Comparison of ENCODE assay signal across 8 mouse cellular contexts in genomic region chr17:15564014-15564927, GRCm38 (mm10). TPM values are rescaled to one million over a fixed set of nuclear protein-coding genes. Genes with fewer than 3 reads are reported as not detected.
DNase-seq lines count a peak whose midpoint lies in the region; ATAC-seq and TF ChIP-seq lines count a peak whose summit lies in the region.

Prdm9 (minus strand) TSS chr17:15564354.

- no peak for TF ChIP-seq EP300 in liver, embryonic 14.5 days (IDR thresholded peaks at IDR 0.05; ENCODE audit: low read depth)
- no peak for TF ChIP-seq EP300 in stomach, postnatal 0 days (optimal IDR thresholded peaks at IDR 0.05)

- peak within 1 kb of the TSS; percentile 73 for H3K4me3 ChIP-seq in forebrain, embryonic 10.5 days
- H3K4me3 ChIP-seq in heart, embryonic 15.5 days, result peak within 1 kb of the TSS; percentile 66
- H3K4me3 ChIP-seq in liver, embryonic 14.5 days (ENCODE audit: insufficient read depth in 1 of 2, low read depth in 2 of 2, low read length in 2 of 2), result peak within 1 kb of the TSS; percentile 65 to 96
- H3K4me3 ChIP-seq in neural tube, embryonic 11.5 days (ENCODE audit: low read depth, low read length), result peak within 1 kb of the TSS; percentile 58
- H3K4me3 ChIP-seq in stomach, postnatal 0 days (ENCODE audit: low read depth, low read length), result peak within 1 kb of the TSS; percentile 66

- H3K27ac ChIP-seq in forebrain, embryonic 10.5 days, result peak within 1 kb of the TSS; percentile 90
- peak within 1 kb of the TSS; percentile 98 for H3K27ac ChIP-seq in heart, embryonic 15.5 days
- H3K27ac ChIP-seq in liver, embryonic 14.5 days, result peak within 1 kb of the TSS; percentile 45
- H3K27ac ChIP-seq in neural tube, embryonic 11.5 days (ENCODE audit: low read depth, low read length), result peak within 1 kb of the TSS; percentile 81
- H3K27ac ChIP-seq in stomach, postnatal 0 days (replicated peaks), result peak within 1 kb of the TSS; percentile 92

- DNase-seq in CD8-positive naive resting alpha-beta T cell, adult 2 months (ENCODE audit: low read depth in 2 of 2, low spot score in 2 of 2), result peak; percentile 97 to 99
- DNase-seq in c-Kit-positive CD71-negative TER-119-negative erythroid progenitor cells, embryonic 14.5 days (ENCODE audit: low read depth), result peak; percentile 97
- DNase-seq in forebrain, embryonic 10.5 days (ENCODE audit: extremely low spot score, low spot score), result peak; percentile 99
- DNase-seq in kidney, postnatal 25 days, result peak; percentile 99
- DNase-seq in liver, embryonic 14.5 days (ENCODE audit: low read depth in 3 of 3, low spot score in 3 of 3), result peak; percentile 92 to 94 (median 92)
- DNase-seq in neural tube, embryonic 11.5 days (ENCODE audit: low spot score), result peak; percentile 99
- peak; percentile 98 for DNase-seq in stomach, postnatal 0 days (ENCODE audit: low spot score)

- WGBS in forebrain, embryonic 10.5 days, result under 1% methylated on average over 43 of the region's 43 CpGs
- under 1% methylated on average over 43 of the region's 43 CpGs for WGBS in heart, embryonic 15.5 days
- WGBS in liver, embryonic 14.5 days (ENCODE audit: insufficient replicate concordance), result under 1% methylated on average over 43 of the region's 43 CpGs
- WGBS in neural tube, embryonic 11.5 days, result under 1% methylated on average over 43 of the region's 43 CpGs
- under 1% methylated on average over 43 of the region's 43 CpGs for WGBS in stomach, postnatal 0 days

- H3K4me2 ChIP-seq in heart, embryonic 15.5 days, result peak within 1 kb of the TSS; percentile 85
- H3K4me2 ChIP-seq in liver, embryonic 14.5 days (ENCODE audit: low read depth), result peak within 1 kb of the TSS; percentile 89
- H3K4me2 ChIP-seq in neural tube, embryonic 11.5 days (ENCODE audit: low read depth), result peak within 1 kb of the TSS; percentile 85
- H3K4me2 ChIP-seq in stomach, postnatal 0 days (replicated peaks; ENCODE audit: low read depth), result peak within 1 kb of the TSS; percentile 91

- peak; percentile 99 for ATAC-seq in heart, embryonic 15.5 days (replicated peaks; ENCODE audit: insufficient number of reproducible peaks, insufficient read depth, low FRiP score, low read depth)
- ATAC-seq in liver, embryonic 14.5 days (ENCODE audit: insufficient read depth), result peak; percentile 100
- ATAC-seq in neural tube, embryonic 11.5 days (ENCODE audit: insufficient read depth, low FRiP score, low TSS enrichment), result peak; percentile 99
- peak; percentile 100 for ATAC-seq in stomach, postnatal 0 days (ENCODE audit: low FRiP score, low TSS enrichment)

- peak within 1 kb of the TSS; percentile 70 for H3K9ac ChIP-seq in heart, embryonic 15.5 days
- H3K9ac ChIP-seq in liver, embryonic 14.5 days (replicated peaks), result peak within 1 kb of the TSS; percentile 70
- H3K9ac ChIP-seq in neural tube, embryonic 11.5 days (ENCODE audit: low read length), result peak within 1 kb of the TSS; percentile 68
- H3K9ac ChIP-seq in stomach, postnatal 0 days (ENCODE audit: low read length), result peak within 1 kb of the TSS; percentile 72

- peaks cover 7% of the 10 kb centered on the region for H3K27me3 ChIP-seq in forebrain, embryonic 10.5 days (ENCODE audit: poor library complexity, severe bottlenecking)
- no peaks in the 10 kb centered on the region for H3K27me3 ChIP-seq in heart, embryonic 15.5 days
- H3K27me3 ChIP-seq in liver, embryonic 14.5 days (ENCODE audit: control insufficient read depth, insufficient read depth, low read length), result no peaks in the 10 kb centered on the region; the same call in 1 of the 2 replicates
- no peaks in the 10 kb centered on the region for H3K27me3 ChIP-seq in neural tube, embryonic 11.5 days (ENCODE audit: control insufficient read depth, insufficient read depth, low read length)
- no peaks in the 10 kb centered on the region for H3K27me3 ChIP-seq in stomach, postnatal 0 days (ENCODE audit: control insufficient read depth, insufficient read depth, low read length)

- peaks cover 11% of the 10 kb centered on the region for H3K4me1 ChIP-seq in forebrain, embryonic 10.5 days
- H3K4me1 ChIP-seq in heart, embryonic 15.5 days (replicated peaks), result peaks cover 6% of the 10 kb centered on the region; the same call in 1 of the 2 replicates
- peaks cover 0 to 9% of the 10 kb centered on the region in 2 experiments; a peak in 2 of 4 replicates for H3K4me1 ChIP-seq in liver, embryonic 14.5 days (replicated peaks; ENCODE audit: control insufficient read depth in 2 of 2, insufficient read depth in 2 of 2, low read length in 1 of 2)
- 0 out of 2 replicates have a peak, but pooled peaks cover 3% of the 10 kb centered on the region for H3K4me1 ChIP-seq in neural tube, embryonic 11.5 days (ENCODE audit: control insufficient read depth, insufficient read depth, low read length)
- H3K4me1 ChIP-seq in stomach, postnatal 0 days (replicated peaks; ENCODE audit: control insufficient read depth, insufficient read depth), result no peaks in the 10 kb centered on the region

- H3K36me3 ChIP-seq in forebrain, embryonic 10.5 days (replicated peaks), result no peaks in the 10 kb centered on the region
- no peaks in the 10 kb centered on the region for H3K36me3 ChIP-seq in heart, embryonic 15.5 days
- H3K36me3 ChIP-seq in liver, embryonic 14.5 days (replicated peaks; ENCODE audit: control insufficient read depth, insufficient read depth, low read depth), result no peaks in the 10 kb centered on the region
- H3K36me3 ChIP-seq in neural tube, embryonic 11.5 days (ENCODE audit: control insufficient read depth, insufficient read depth, low read length), result no peaks in the 10 kb centered on the region
- H3K36me3 ChIP-seq in stomach, postnatal 0 days (ENCODE audit: control insufficient read depth, insufficient read depth, low read length), result no peaks in the 10 kb centered on the region

- TF ChIP-seq CTCF in liver, embryonic 14.5 days (IDR thresholded peaks at IDR 0.05; ENCODE audit: low read depth), result no peak
- no peak for TF ChIP-seq CTCF in stomach, postnatal 0 days (IDR thresholded peaks at IDR 0.05; ENCODE audit: low read depth)

- no peaks in the 10 kb centered on the region for H3K9me3 ChIP-seq in forebrain, embryonic 10.5 days
- no peaks in the 10 kb centered on the region for H3K9me3 ChIP-seq in heart, embryonic 15.5 days (replicated peaks)
- H3K9me3 ChIP-seq in liver, embryonic 14.5 days (ENCODE audit: control insufficient read depth, low read length), result no peaks in the 10 kb centered on the region
- no peaks in the 10 kb centered on the region for H3K9me3 ChIP-seq in neural tube, embryonic 11.5 days (ENCODE audit: control insufficient read depth, low read length)
- H3K9me3 ChIP-seq in stomach, postnatal 0 days (ENCODE audit: control insufficient read depth, low read length), result no peaks in the 10 kb centered on the region

RNA-seq across cellular contexts. Expression of gene Prdm9, which starts in this region (rescaled TPM):
- polyA plus RNA-seq in forebrain, embryonic 10.5 days (2016; fragmentation: Nextera tagmentation; extraction: Ambion mirVana), result 2.8 and 3.2 TPM in 2 replicates
- 1.1 and 1.5 TPM in 2 replicates for polyA plus RNA-seq in heart, embryonic 15.5 days (2015; fragmentation: Nextera tagmentation; extraction: Ambion mirVana)
- polyA plus RNA-seq in liver, embryonic 14.5 days (2012; rRNA removed), result 0.41 and 0.64 TPM in 2 replicates
- 0.11 and 0.35 TPM in 2 replicates for polyA plus RNA-seq in liver, embryonic 14.5 days (2014; fragmentation: Nextera tagmentation; extraction: Ambion mirVana)
- 1.0 and 1.1 TPM in 2 replicates for polyA plus RNA-seq in neural tube, embryonic 11.5 days (2014; fragmentation: Nextera tagmentation; extraction: Ambion mirVana)
- polyA plus RNA-seq in stomach, postnatal 0 days (2015; fragmentation: Nextera tagmentation; extraction: Ambion mirVana), result 1.6 and 2.2 TPM in 2 replicates

Comparison
In these comparisons a context has a peak if more than half of its experiments do, and no peak if none do; other contexts are left out.
1. Peak in every context shown above with its lines: DNase-seq, ATAC-seq, H3K4me3 ChIP-seq and H3K27ac ChIP-seq.
2. Peak in DNase-seq, ATAC-seq, H3K4me3 ChIP-seq, H3K27ac ChIP-seq, H3K9ac ChIP-seq and H3K4me2 ChIP-seq in liver, embryonic 14.5 days; RNA of the gene not detected or under 1 TPM.
3. H3K27ac ChIP-seq: peak in every context shown above with its lines; median percentile 98 in heart, embryonic 15.5 days; 92 in stomach, postnatal 0 days; 90 in forebrain, embryonic 10.5 days; 81 in neural tube, embryonic 11.5 days; 45 in liver, embryonic 14.5 days.